Mouse (Mus musculus): Measurements from ENCODE around the gene Fam166b.

DNA sequence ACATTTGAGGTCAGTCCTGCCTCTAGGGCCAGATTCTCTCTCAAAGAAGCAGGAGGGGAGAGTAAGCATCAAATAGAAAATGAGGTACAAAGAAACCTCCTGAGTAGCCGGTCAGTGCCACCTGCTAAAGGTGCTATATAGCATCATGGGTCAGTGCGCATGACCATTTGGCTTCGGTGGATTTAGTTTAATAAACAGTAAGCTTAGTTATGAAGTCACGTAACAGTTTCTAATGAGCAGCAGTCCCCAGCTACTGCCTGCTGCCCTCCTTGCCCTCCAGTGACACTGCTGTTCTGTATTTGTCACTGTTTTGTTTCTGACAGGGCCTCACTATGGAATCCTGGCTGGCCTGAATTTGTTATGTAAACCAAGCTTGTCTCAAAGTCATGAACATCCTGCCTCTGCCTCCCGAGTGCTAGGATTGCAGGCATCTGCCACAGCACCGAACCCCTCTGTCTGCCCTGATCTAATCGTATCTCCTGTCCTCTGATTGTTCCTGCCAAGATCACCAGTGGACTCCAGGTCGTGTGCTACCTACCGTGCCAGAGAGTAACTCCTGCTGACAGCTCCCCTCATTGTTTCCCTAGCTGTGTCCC is 39.0 kb downstream of the Fam166b start:
- TF ChIP-seq MAFK (IDR thresholded peaks at IDR 0.05; ENCODE audit: insufficient read depth, low read depth, low read length) (no peak), HCFC1 (IDR thresholded peaks at IDR 0.05; ENCODE audit: borderline replicate concordance, insufficient read depth, low read length) (no peak)
